Mouse (Mus musculus): ENCODE data around the gene Praf2.

DNA sequence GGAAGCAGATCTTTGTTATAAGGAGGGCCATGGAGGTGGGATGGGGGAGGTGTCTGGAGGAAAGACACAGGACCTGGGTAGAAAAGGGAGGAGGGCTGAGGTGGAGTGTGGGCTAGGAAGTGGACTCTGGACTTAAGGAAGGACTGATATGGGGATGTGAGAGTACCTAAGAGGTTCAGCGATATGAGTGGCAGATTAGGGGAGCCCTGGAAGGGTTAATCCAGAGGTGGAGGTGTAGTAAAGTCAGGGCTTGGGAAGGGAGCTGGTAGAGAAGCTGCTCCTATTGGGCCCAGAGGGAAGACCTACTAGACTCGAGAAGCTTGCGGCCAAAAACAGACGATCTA lies 655 bp downstream of the Praf2 start:
- TF ChIP-seq CTCF (IDR thresholded peaks at IDR 0.05; ENCODE audit: extremely low read depth, insufficient read depth, insufficient read length, insufficient replicate concordance) (no peak), POLR2A (IDR thresholded peaks at IDR 0.05; ENCODE audit: low read depth, low read length) (no peak)
